Mouse (Mus musculus): ENCODE measurements around the gene Cish. TPM values are rescaled to one million over a fixed set of nuclear protein-coding genes. Genes with fewer than 3 reads are reported as not detected.

The Cish gene
- total and polyA plus RNA-seq, 3 experiments = 10.0 to 24.5 TPM; not detected in 1

GRCm38 (mm10) chr9:107279378-107280321 lies 16.2 kb upstream of the Cish start:
- Histone ChIP-seq H3K27ac (ENCODE audit: control insufficient read depth, low read depth, low read length) (peak overlapping the region; percentile 86), H3K27me3 (ENCODE audit: control insufficient read depth in 1 of 2, insufficient read depth in 2 of 2, low read length in 2 of 2) (no peaks in the 10 kb centered on the region), H3K4me3 (ENCODE audit: control insufficient read depth in 1 of 2, insufficient read depth in 1 of 2, low read depth in 2 of 2, low read length in 2 of 2) (peak overlapping the region; percentile 52 to 70), H3K79me2 (ENCODE audit: control insufficient read depth, insufficient read depth, low read length, poor library complexity) (no peaks in the 10 kb centered on the region), H3K9me3 (replicated peaks; ENCODE audit: insufficient read depth, low read length) (no peaks in the 10 kb centered on the region), H3K4me1 (ENCODE audit: control insufficient read depth in 1 of 2, insufficient read depth in 2 of 2, low read length in 2 of 2) (peaks cover 13 to 28% of the 10 kb centered on the region in 2 experiments), H3K9ac (ENCODE audit: control insufficient read depth, low read depth, low read length, poor library complexity, severe bottlenecking) (peak overlapping the region; percentile 60), H3K36me3 (ENCODE audit: control insufficient read depth in 1 of 2, insufficient read depth in 2 of 2, low read length in 2 of 2) (peaks cover 0 to 15% of the 10 kb centered on the region in 2 experiments; a peak in 3 of 4 replicates)
- DNase-seq (ENCODE audit: low read depth, low spot score) = peak; percentile 80
- TF ChIP-seq UBTF (IDR thresholded peaks at IDR 0.05; ENCODE audit: borderline replicate concordance, insufficient read depth, low read depth, low read length) (0 out of 2 replicates have a peak, but pooled peaks have one; percentile 58), SIN3A (IDR thresholded peaks at IDR 0.05; ENCODE audit: low read length) (no peak), E2F4 (IDR thresholded peaks at IDR 0.05; ENCODE audit: borderline replicate concordance, low read depth, low read length) (no peak), KAT2A (conservative IDR thresholded peaks at IDR 0.05; ENCODE audit: low read depth, low read length) (no peak), ZKSCAN1 (IDR thresholded peaks at IDR 0.05; ENCODE audit: low read depth, low read length) (no peak), POLR2AphosphoS5 (IDR thresholded peaks at IDR 0.05; ENCODE audit: borderline replicate concordance, low read depth, low read length) (no peak), POLR2A (IDR thresholded peaks at IDR 0.05; ENCODE audit: control insufficient read depth in 1 of 2, insufficient read depth in 1 of 2, low read depth in 1 of 2, low read length in 2 of 2, poor library complexity in 1 of 2) (peak in 1 of 2 experiments; percentile 53; a peak in 2 of 4 replicates), ZNF384 (IDR thresholded peaks at IDR 0.05; ENCODE audit: low read depth, low read length) (no peak), USF2 (IDR thresholded peaks at IDR 0.05; ENCODE audit: borderline replicate concordance in 1 of 2, insufficient read depth in 1 of 2, low read depth in 1 of 2, low read length in 2 of 2) (no peak), MAZ (IDR thresholded peaks at IDR 0.05; ENCODE audit: low read depth, low read length) (0 out of 2 replicates have a peak, but pooled peaks have one; percentile 18), CHD2 (IDR thresholded peaks at IDR 0.05; ENCODE audit: low read length) (no peak), RAD21 (IDR thresholded peaks at IDR 0.05; ENCODE audit: low read depth, low read length) (no peak), HCFC1 (IDR thresholded peaks at IDR 0.05; ENCODE audit: low read depth, low read length) (no peak), SMC3 (IDR thresholded peaks at IDR 0.05; ENCODE audit: low read depth, low read length) (no peak), BHLHE40 (IDR thresholded peaks at IDR 0.05; ENCODE audit: borderline replicate concordance, low read depth, low read length) (no peak), EP300 (IDR thresholded peaks at IDR 0.05; ENCODE audit: low read depth in 1 of 2, low read length in 2 of 2) (no peak), MYB (IDR thresholded peaks at IDR 0.05; ENCODE audit: low read depth, low read length) (no peak), GATA1 (IDR thresholded peaks at IDR 0.05; ENCODE audit: low read depth, low read length) (no peak), ELF1 (IDR thresholded peaks at IDR 0.05; ENCODE audit: low read depth, low read length) (no peak), ZC3H11A (IDR thresholded peaks at IDR 0.05; ENCODE audit: low read depth, low read length) (no peak), ETS1 (IDR thresholded peaks at IDR 0.05; ENCODE audit: low read depth, low read length) (no peak), ZMIZ1 (IDR thresholded peaks at IDR 0.05; ENCODE audit: low read depth, low read length) (no peak), TBP (IDR thresholded peaks at IDR 0.05; ENCODE audit: low read depth, low read length) (peak; percentile 85), MXI1 (IDR thresholded peaks at IDR 0.05; ENCODE audit: low read depth, low read length) (no peak), TCF12 (IDR thresholded peaks at IDR 0.05; ENCODE audit: low read depth, low read length) (no peak), MAFK (IDR thresholded peaks at IDR 0.05; ENCODE audit: borderline replicate concordance, low read depth, low read length) (no peak), NELFE (IDR thresholded peaks at IDR 0.05; ENCODE audit: low read depth, low read length) (0 out of 2 replicates have a peak, but pooled peaks have one; percentile 30), CHD1 (IDR thresholded peaks at IDR 0.05; ENCODE audit: low read depth, low read length) (no peak), NRF1 (IDR thresholded peaks at IDR 0.05; ENCODE audit: insufficient read depth, low read depth, low read length, poor library complexity, severe bottlenecking) (no peak), RCOR1 (IDR thresholded peaks at IDR 0.05; ENCODE audit: low read depth, low read length) (no peak), CTCF (IDR thresholded peaks at IDR 0.05 in 2 of 3, conservative IDR thresholded peaks at IDR 0.05 in 1 of 3; ENCODE audit: control insufficient read depth in 1 of 3, insufficient read depth in 1 of 3, low read depth in 2 of 3, low read length in 3 of 3, poor library complexity in 1 of 3, severe bottlenecking in 1 of 3) (no peak), TAL1 (IDR thresholded peaks at IDR 0.05; ENCODE audit: low read length) (no peak)
